Mouse (Mus musculus) liver, postnatal 0 days (tissue): ENCODE results near the gene Pde4d.

Experiments
- CTCF ChIP-seq: sonication (generic); IDR thresholded peaks from 2 replicates; pipeline ENCODE4 v1.5.1; 2016; ENCODE audit warnings: antibody characterized with exemption, low read depth
- EP300 ChIP-seq: IDR thresholded peaks from 2 replicates; pipeline ENCODE4 v1.6.1; 2016; ENCODE audit warnings: antibody characterized with exemption, low read depth, mild to moderate bottlenecking

DNA sequence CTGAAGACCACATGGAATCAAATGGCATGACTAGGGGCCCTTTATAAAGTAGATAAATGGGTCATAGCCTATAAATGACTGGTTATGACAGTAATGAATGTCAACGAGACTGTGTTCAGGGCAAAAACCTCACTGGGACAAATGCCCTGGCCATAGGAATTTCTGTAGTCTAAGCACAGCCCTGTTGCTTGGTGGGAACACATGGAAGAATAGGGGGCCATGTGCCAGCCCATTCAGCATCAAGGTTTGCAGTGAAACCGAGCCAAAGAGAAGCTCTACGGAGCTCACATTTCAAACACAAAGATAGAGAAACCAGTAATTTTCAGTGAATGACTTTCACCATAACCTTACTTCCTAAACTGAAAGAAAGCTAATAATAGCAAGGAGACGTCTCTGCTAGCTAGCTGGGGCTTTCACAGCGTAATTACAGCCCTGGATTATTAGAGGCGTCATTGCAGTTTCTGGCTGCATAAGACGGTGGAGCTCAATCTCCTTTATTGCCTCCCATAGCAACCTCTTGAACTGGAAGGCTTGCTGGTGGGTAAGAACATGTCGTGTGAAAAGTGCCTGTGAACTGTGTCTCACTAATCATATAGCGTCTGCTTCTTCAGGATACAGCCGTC, 1533.2 kb downstream of the Pde4d start:
- TF ChIP-seq CTCF (no peak), EP300 (no peak)
